In the genomic region with DNA sequence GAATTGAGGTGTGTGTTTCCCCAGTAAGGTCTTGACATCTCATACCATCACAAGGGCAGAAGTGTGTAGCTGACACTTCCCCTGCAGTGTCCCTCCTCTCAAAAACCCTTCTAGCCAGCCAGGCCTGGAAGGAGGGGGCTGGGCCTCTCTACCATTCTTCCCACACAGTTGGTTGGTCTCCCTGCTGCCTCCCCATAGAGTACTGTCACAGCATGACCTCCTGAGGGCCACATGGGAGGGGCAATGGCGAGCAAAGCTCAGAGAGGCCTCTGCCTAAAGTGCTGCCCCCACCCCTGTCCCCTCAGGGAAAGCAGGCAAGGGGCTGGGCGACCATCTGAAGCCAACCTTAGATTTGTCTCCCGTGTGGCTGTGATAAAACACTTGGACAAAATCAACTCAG, we compare ENCODE assay signal across 21 mouse cellular contexts.
DNase-seq lines count a peak whose midpoint lies in the region; ATAC-seq lines count a peak whose summit lies in the region.
"Had no signal": no experiment of that assay in that cellular context is flagged by ENCODE, and none has a peak within 500 bp of the region (broad histone marks: within the 10 kb centered on the region; RNA-seq: fewer than 3 reads in every experiment).

No protein-coding gene starts in this region.

- peak overlapping the region; percentile 59 for H3K27ac ChIP-seq in heart, embryonic 10.5 days
- H3K27ac ChIP-seq in kidney, embryonic 15.5 days: no peak overlapping the region
- no peak overlapping the region for H3K27ac ChIP-seq in midbrain, embryonic 11.5 days (ENCODE audit: low read depth, low read length)
- H3K27ac ChIP-seq in midbrain, embryonic 14.5 days (replicated peaks; ENCODE audit: low read depth, low read length): no peak overlapping the region
- H3K27ac ChIP-seq: embryonic facial prominence, embryonic 13.5 days; gastrocnemius, adult 2 months; heart, adult 2 months; hindbrain, embryonic 13.5 days had no signal

- 23% methylated on average over 3 of the region's 3 CpGs for WGBS in heart, embryonic 10.5 days
- 23% methylated on average over 3 of the region's 3 CpGs for WGBS in kidney, embryonic 15.5 days
- WGBS in midbrain, embryonic 11.5 days: 15% methylated on average over 3 of the region's 3 CpGs
- 21% methylated on average over 3 of the region's 3 CpGs for WGBS in midbrain, embryonic 14.5 days

- H3K4me2 ChIP-seq in kidney, embryonic 15.5 days: no peak overlapping the region
- no peak overlapping the region for H3K4me2 ChIP-seq in midbrain, embryonic 11.5 days
- no peak overlapping the region for H3K4me2 ChIP-seq in midbrain, embryonic 14.5 days (ENCODE audit: low read length)
- H3K4me2 ChIP-seq: embryonic facial prominence, embryonic 13.5 days; heart, embryonic 12.5 days; hindbrain, embryonic 13.5 days had no signal

- H3K9ac ChIP-seq in kidney, embryonic 15.5 days: no peak overlapping the region
- H3K9ac ChIP-seq in midbrain, embryonic 11.5 days (ENCODE audit: low read length): no peak overlapping the region
- H3K9ac ChIP-seq in midbrain, embryonic 14.5 days (replicated peaks; ENCODE audit: low read length): no peak overlapping the region
- H3K9ac ChIP-seq: embryonic facial prominence, embryonic 13.5 days; heart, embryonic 12.5 days; hindbrain, embryonic 13.5 days had no signal

- peaks cover 19% of the 10 kb centered on the region for H3K4me1 ChIP-seq in heart, embryonic 10.5 days
- H3K4me1 ChIP-seq in kidney, embryonic 15.5 days: peaks cover 17% of the 10 kb centered on the region; the same call in 1 of the 2 replicates
- H3K4me1 ChIP-seq in midbrain, embryonic 11.5 days (ENCODE audit: control insufficient read depth, insufficient read depth, low read length): no peaks in the 10 kb centered on the region
- no peaks in the 10 kb centered on the region for H3K4me1 ChIP-seq in midbrain, embryonic 14.5 days (ENCODE audit: control insufficient read depth, insufficient read depth, low read length)
- H3K4me1 ChIP-seq: embryonic facial prominence, embryonic 13.5 days had no signal

- no peak overlapping the region for H3K4me3 ChIP-seq in heart, embryonic 10.5 days
- H3K4me3 ChIP-seq in kidney, embryonic 15.5 days (replicated peaks): no peak overlapping the region
- no peak overlapping the region for H3K4me3 ChIP-seq in midbrain, embryonic 11.5 days (ENCODE audit: low read depth, low read length)
- no peak overlapping the region for H3K4me3 ChIP-seq in midbrain, embryonic 14.5 days (replicated peaks; ENCODE audit: low read depth, low read length)
- H3K4me3 ChIP-seq: embryonic facial prominence, embryonic 13.5 days; gastrocnemius, adult 2 months; heart, adult 2 months; heart, embryonic 12.5 days; hindbrain, embryonic 13.5 days had no signal

- no peak for DNase-seq in heart, embryonic 10.5 days (ENCODE audit: low spot score)
- no peak for DNase-seq in heart, postnatal 25 days (ENCODE audit: low spot score)
- no peak for DNase-seq in kidney, postnatal 25 days
- peak; percentile 80 for DNase-seq in midbrain, embryonic 11.5 days (ENCODE audit: low spot score, missing footprints)
- no peak for DNase-seq in midbrain, embryonic 14.5 days
- DNase-seq: adrenal gland, postnatal 14 days; cerebellum, adult 11-12 months; cerebellum, adult 9-10 months; cerebellum, postnatal 25 days; gastrocnemius, adult 2 months; gastrocnemius, postnatal 36 days; heart, adult 2 months; heart, postnatal 36 days had no signal

- intact Hi-C loops in heart, postnatal 25 days (cut with DNase I): no loop called here

- ATAC-seq in kidney, embryonic 15.5 days (replicated peaks; ENCODE audit: low FRiP score): peak; percentile 40; the same call in 1 of the 2 replicates
- 0 out of 2 replicates have a peak, but pooled peaks have one; percentile 26 for ATAC-seq in midbrain, embryonic 11.5 days (ENCODE audit: low FRiP score)
- ATAC-seq in midbrain, embryonic 14.5 days (ENCODE audit: low FRiP score, low TSS enrichment): no peak
- ATAC-seq: activated CD4-positive, CD25-positive, alpha-beta regulatory T cell, adult 4 months; forebrain, embryonic 14.5 days; Patski had no signal

- no peaks in the 10 kb centered on the region for H3K9me3 ChIP-seq in heart, embryonic 10.5 days
- no peaks in the 10 kb centered on the region for H3K9me3 ChIP-seq in kidney, embryonic 15.5 days (replicated peaks)
- no peaks in the 10 kb centered on the region for H3K9me3 ChIP-seq in midbrain, embryonic 11.5 days (ENCODE audit: control insufficient read depth, low read length)
- H3K9me3 ChIP-seq in midbrain, embryonic 14.5 days (ENCODE audit: control insufficient read depth, low read length): no peaks in the 10 kb centered on the region
- H3K9me3 ChIP-seq: embryonic facial prominence, embryonic 13.5 days; heart, embryonic 12.5 days; hindbrain, embryonic 13.5 days had no signal

- 0 out of 2 replicates have a peak, but pooled peaks cover 3% of the 10 kb centered on the region for H3K36me3 ChIP-seq in heart, embryonic 10.5 days
- peaks cover 4% of the 10 kb centered on the region for H3K36me3 ChIP-seq in kidney, embryonic 15.5 days
- no peaks in the 10 kb centered on the region; the same call in 1 of the 2 replicates for H3K36me3 ChIP-seq in midbrain, embryonic 11.5 days (ENCODE audit: control insufficient read depth, insufficient read depth, low read length)
- H3K36me3 ChIP-seq in midbrain, embryonic 14.5 days (ENCODE audit: control insufficient read depth, insufficient read depth, low read length): no peaks in the 10 kb centered on the region

- H3K27me3 ChIP-seq in heart, embryonic 10.5 days (ENCODE audit: insufficient read depth, poor library complexity, severe bottlenecking): no peaks in the 10 kb centered on the region
- H3K27me3 ChIP-seq in kidney, embryonic 15.5 days: no peaks in the 10 kb centered on the region
- H3K27me3 ChIP-seq in midbrain, embryonic 11.5 days (ENCODE audit: control insufficient read depth, insufficient read depth, low read length): no peaks in the 10 kb centered on the region
- no peaks in the 10 kb centered on the region for H3K27me3 ChIP-seq in midbrain, embryonic 14.5 days (ENCODE audit: control insufficient read depth, insufficient read depth, low read length)
- H3K27me3 ChIP-seq: CH12.LX; embryonic facial prominence, embryonic 13.5 days; heart, embryonic 12.5 days; Patski had no signal
